Mouse (Mus musculus): ENCODE data around the gene Sult2b1. TPM values are rescaled to one million over a fixed set of nuclear protein-coding genes. Genes with fewer than 3 reads are reported as not detected.

The Sult2b1 gene
- total and polyA plus RNA-seq, 3 experiments = 0.17 to 0.29 TPM; not detected in 1

- Histone ChIP-seq H3K4me1 (ENCODE audit: control insufficient read depth in 1 of 2, insufficient read depth in 2 of 2) (peaks cover 3 to 16% of the 10 kb centered on the region in 2 experiments; a peak in 3 of 4 replicates), H3K9ac (ENCODE audit: insufficient read depth, low read depth) (no peak overlapping the region), H3K79me2 (replicated peaks; ENCODE audit: control insufficient read depth, extremely low read depth, insufficient read depth, poor library complexity, severe bottlenecking) (peaks cover 11% of the 10 kb centered on the region), H3K36me3 (replicated peaks in 1 of 2; ENCODE audit: control insufficient read depth in 1 of 2, insufficient read depth in 1 of 2, low read length in 1 of 2) (peaks cover 59 to 72% of the 10 kb centered on the region in 2 experiments), H3K27me3 (replicated peaks) (no peaks in the 10 kb centered on the region), H3K4me3 (replicated peaks in 1 of 3; ENCODE audit: low read depth in 2 of 3, low read length in 2 of 3, poor library complexity in 1 of 3) (no peak overlapping the region), H3K27ac (ENCODE audit: insufficient read depth, low read depth) (no peak overlapping the region), H3K9me3 (replicated peaks; ENCODE audit: low read length) (no peaks in the 10 kb centered on the region), H3K4me2 (ENCODE audit: insufficient read depth, low read depth, poor library complexity, severe bottlenecking) (no peak overlapping the region)
- no peak for DNase-seq (ENCODE audit: extremely low read depth)
- in situ Hi-C loops (cut with MboI; ENCODE audit: low pct_ligation_motif_present, low pct_unique_long_range_greater_than_20kb, low sequenced_read_pairs) (no loop called here), dilution Hi-C loops (cut with MboI; ENCODE audit: extremely low pct_ligation_motif_present, extremely low pct_unique_long_range_greater_than_20kb, low sequenced_read_pairs) (no loop called here)
- no peak for TF ChIP-seq PAX5 (IDR thresholded peaks at IDR 0.05; ENCODE audit: low read length)
- TF ChIP-seq ZC3H11A (IDR thresholded peaks at IDR 0.05; ENCODE audit: low read depth, low read length) = no peak
- no peak for TF ChIP-seq MAFK (IDR thresholded peaks at IDR 0.05; ENCODE audit: insufficient replicate concordance, low read length)
- TF ChIP-seq E2F4 (IDR thresholded peaks at IDR 0.05; ENCODE audit: insufficient replicate concordance, low read depth, low read length) = no peak
- TF ChIP-seq POLR2A (IDR thresholded peaks at IDR 0.05; ENCODE audit: low read depth, low read length) = no peak
- no peak for TF ChIP-seq HCFC1 (IDR thresholded peaks at IDR 0.05; ENCODE audit: low read depth, low read length)
These were observed 24.0 kb upstream of the Sult2b1 start for GRCm38 (mm10) chr7:45808471-45808870.

DNA sequence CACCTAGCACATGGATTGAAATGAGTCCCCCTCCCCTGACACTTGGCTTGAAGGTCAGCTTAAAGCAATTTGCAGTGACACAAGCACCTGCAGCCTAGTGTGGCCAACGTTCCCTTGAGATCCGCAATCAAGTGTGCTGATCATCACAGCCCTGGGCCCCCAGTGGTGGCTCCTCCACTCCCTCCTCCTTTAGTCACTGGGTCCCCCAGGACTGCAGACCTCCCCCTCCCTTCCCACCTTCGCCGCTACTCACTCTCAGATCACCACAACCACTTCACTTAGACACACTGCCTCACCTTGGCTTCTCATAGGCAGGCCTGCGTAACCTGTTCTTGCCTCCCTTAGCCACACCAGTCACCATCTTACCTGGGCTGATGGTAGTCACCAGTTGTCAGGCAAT is 21.5 kb upstream of the Sult2b1 start:
- H3K9me3 ChIP-seq (replicated peaks; ENCODE audit: low read length) = no peaks in the 10 kb centered on the region
- H3K36me3 ChIP-seq (replicated peaks in 1 of 2; ENCODE audit: control insufficient read depth in 1 of 2, insufficient read depth in 1 of 2, low read length in 1 of 2) = peaks cover 40 to 52% of the 10 kb centered on the region in 2 experiments
- no peak overlapping the region for H3K4me3 ChIP-seq (replicated peaks in 1 of 3; ENCODE audit: low read depth in 2 of 3, low read length in 2 of 3, poor library complexity in 1 of 3)
- H3K27ac ChIP-seq (ENCODE audit: insufficient read depth, low read depth) = no peak overlapping the region
- DNase-seq (ENCODE audit: extremely low read depth) = no peak
- in situ Hi-C loops (cut with MboI; ENCODE audit: low pct_ligation_motif_present, low pct_unique_long_range_greater_than_20kb, low sequenced_read_pairs) = no loop called here
- no peak overlapping the region for H3K4me2 ChIP-seq (ENCODE audit: insufficient read depth, low read depth, poor library complexity, severe bottlenecking)
- no peak overlapping the region for H3K9ac ChIP-seq (ENCODE audit: insufficient read depth, low read depth)
- H3K4me1 ChIP-seq (ENCODE audit: control insufficient read depth in 1 of 2, insufficient read depth in 2 of 2) = peaks cover 0 to 3% of the 10 kb centered on the region in 2 experiments; a peak in 2 of 4 replicates
- H3K27me3 ChIP-seq (replicated peaks) = no peaks in the 10 kb centered on the region
- H3K79me2 ChIP-seq (replicated peaks; ENCODE audit: control insufficient read depth, extremely low read depth, insufficient read depth, poor library complexity, severe bottlenecking) = no peaks in the 10 kb centered on the region
- TF ChIP-seq PAX5 (IDR thresholded peaks at IDR 0.05; ENCODE audit: low read length) = no peak
- no peak for TF ChIP-seq IRF4 (IDR thresholded peaks at IDR 0.05; ENCODE audit: low read depth, low read length)
- TF ChIP-seq TBP (conservative IDR thresholded peaks at IDR 0.05; ENCODE audit: low read depth, low read length) = no peak
- no peak for TF ChIP-seq ZKSCAN1 (IDR thresholded peaks at IDR 0.05; ENCODE audit: borderline replicate concordance, low read depth, low read length)
- dilution Hi-C loops (cut with MboI; ENCODE audit: extremely low pct_ligation_motif_present, extremely low pct_unique_long_range_greater_than_20kb, low sequenced_read_pairs) = no loop called here

DNA sequence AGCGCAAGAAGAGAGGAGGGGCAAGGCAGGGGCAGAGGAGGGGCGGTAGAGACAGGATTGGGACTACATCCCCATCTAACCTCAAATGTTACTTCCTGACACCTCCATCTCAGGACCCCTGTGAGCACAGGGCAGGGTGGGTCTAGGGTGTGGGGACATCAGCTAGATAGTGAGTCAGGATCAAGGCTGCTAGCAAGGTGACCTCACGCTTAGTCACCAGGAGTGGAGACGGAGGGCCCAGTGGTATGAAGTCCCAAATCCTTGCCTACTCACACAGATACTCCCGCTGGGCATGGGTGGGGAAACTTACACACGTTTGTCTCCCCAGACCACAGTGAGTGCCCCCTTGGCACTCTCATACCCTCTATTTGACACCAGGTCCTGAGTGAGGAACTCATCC is 18.1 kb upstream of the Sult2b1 start:
- Histone ChIP-seq H3K9me3 (replicated peaks; ENCODE audit: low read length) (no peaks in the 10 kb centered on the region), H3K79me2 (replicated peaks; ENCODE audit: control insufficient read depth, extremely low read depth, insufficient read depth, poor library complexity, severe bottlenecking) (no peaks in the 10 kb centered on the region), H3K9ac (ENCODE audit: insufficient read depth, low read depth) (no peak overlapping the region), H3K27me3 (replicated peaks) (peaks cover 13% of the 10 kb centered on the region), H3K36me3 (replicated peaks in 1 of 2; ENCODE audit: control insufficient read depth in 1 of 2, insufficient read depth in 1 of 2, low read length in 1 of 2) (peaks cover 6 to 18% of the 10 kb centered on the region in 2 experiments), H3K27ac (ENCODE audit: insufficient read depth, low read depth) (no peak overlapping the region), H3K4me1 (ENCODE audit: control insufficient read depth in 1 of 2, insufficient read depth in 2 of 2) (peaks cover 5 to 9% of the 10 kb centered on the region in 2 experiments), H3K4me2 (ENCODE audit: insufficient read depth, low read depth, poor library complexity, severe bottlenecking) (no peak overlapping the region), H3K4me3 (replicated peaks in 1 of 3; ENCODE audit: low read depth in 2 of 3, low read length in 2 of 3, poor library complexity in 1 of 3) (no peak overlapping the region)
- dilution Hi-C loops (cut with MboI; ENCODE audit: extremely low pct_ligation_motif_present, extremely low pct_unique_long_range_greater_than_20kb, low sequenced_read_pairs) = no loop called here
- no peak for DNase-seq (ENCODE audit: extremely low read depth)
- TF ChIP-seq ZMIZ1 (IDR thresholded peaks at IDR 0.05; ENCODE audit: low read depth, low read length) = no peak
- in situ Hi-C loops (cut with MboI; ENCODE audit: low pct_ligation_motif_present, low pct_unique_long_range_greater_than_20kb, low sequenced_read_pairs) = loop anchor here (5.0 kb wide), 1 partner anchor 60 kb away; no protein-coding TSS in a partner anchor

Data from CH12.LX (cell line).